Mouse (Mus musculus): ENCODE measurements around the gene Gm10644.

GRCm38 (mm10) chr8:83977646-83978045, 22.6 kb upstream of the Gm10644 start:
- TF ChIP-seq TAL1 (conservative IDR thresholded peaks at IDR 0.05; ENCODE audit: low read depth, low read length) (no peak), CTCF (IDR thresholded peaks at IDR 0.05; ENCODE audit: low read depth, low read length) (no peak), GATA1 (IDR thresholded peaks at IDR 0.05; ENCODE audit: borderline replicate concordance, low read length) (no peak), POLR2AphosphoS5 (IDR thresholded peaks at IDR 0.05; ENCODE audit: insufficient replicate concordance, low read depth, low read length) (no peak)
